Mouse (Mus musculus): Measurements from ENCODE around the gene Irak3. TPM values are rescaled to one million over a fixed set of nuclear protein-coding genes. Genes with fewer than 3 reads are reported as not detected.

Irak3 gene
- polyA plus RNA-seq, 1 experiment from 2014 or later = 1.5 TPM

DNA sequence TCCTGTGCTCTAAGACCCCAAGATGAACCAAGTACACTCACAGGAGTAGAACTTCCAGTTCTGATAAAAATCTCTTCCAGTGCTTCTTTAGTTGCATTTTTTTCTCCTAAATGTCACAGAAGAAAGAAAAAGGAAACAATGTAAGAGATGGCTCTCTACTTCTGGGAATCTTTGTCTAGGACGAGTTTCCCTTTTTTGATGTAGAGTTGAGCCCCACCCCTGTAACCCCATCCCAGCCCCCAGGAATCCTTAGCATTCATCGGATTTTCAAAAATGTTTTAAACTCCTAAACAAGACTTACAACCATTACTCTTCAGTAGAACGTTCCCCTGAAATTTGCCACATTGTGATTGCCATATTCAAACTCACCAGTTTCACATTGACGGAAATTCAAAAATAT lies 31.7 kb downstream of the Irak3 start:
- ATAC-seq (replicated peaks; ENCODE audit: low FRiP score) = no peak
- Histone ChIP-seq H3K9me3 (replicated peaks) (no peaks in the 10 kb centered on the region), H3K9ac (no peak overlapping the region), H3K4me3 (replicated peaks) (no peak overlapping the region), H3K36me3 (no peaks in the 10 kb centered on the region), H3K4me1 (0 out of 2 replicates have a peak, but pooled peaks cover 4% of the 10 kb centered on the region), H3K27ac (no peak overlapping the region), H3K27me3 (no peaks in the 10 kb centered on the region), H3K4me2 (no peak overlapping the region)
- WGBS = 78% methylated on average over 4 of the region's 4 CpGs

DNA sequence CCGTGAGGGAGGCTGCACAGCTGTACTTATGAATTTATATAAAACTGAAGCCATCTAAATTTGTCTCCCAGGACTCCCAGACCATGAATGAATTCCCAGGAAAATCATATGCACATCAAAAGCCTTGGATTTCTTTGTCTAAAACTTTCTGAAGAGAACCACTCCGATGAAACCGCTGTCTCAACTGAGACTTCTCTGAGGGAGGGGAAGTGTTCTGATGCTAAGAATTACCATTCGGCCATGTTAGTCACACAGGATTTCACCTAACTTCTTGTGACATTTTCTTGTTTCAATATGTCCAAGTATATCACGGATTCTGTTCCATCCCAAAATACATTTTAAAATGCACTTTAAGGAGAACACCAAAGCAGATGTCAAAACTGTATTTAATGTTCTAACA lies 32.1 kb downstream of the Irak3 start:
- Histone ChIP-seq H3K4me1 (0 out of 2 replicates have a peak, but pooled peaks cover 4% of the 10 kb centered on the region), H3K9ac (no peak overlapping the region), H3K4me3 (replicated peaks) (no peak overlapping the region), H3K4me2 (no peak overlapping the region), H3K9me3 (replicated peaks) (no peaks in the 10 kb centered on the region), H3K27ac (no peak overlapping the region), H3K36me3 (no peaks in the 10 kb centered on the region), H3K27me3 (no peaks in the 10 kb centered on the region)
- WGBS = 81% methylated on average over 5 of the region's 5 CpGs
- no peak for ATAC-seq (replicated peaks; ENCODE audit: low FRiP score)

DNA sequence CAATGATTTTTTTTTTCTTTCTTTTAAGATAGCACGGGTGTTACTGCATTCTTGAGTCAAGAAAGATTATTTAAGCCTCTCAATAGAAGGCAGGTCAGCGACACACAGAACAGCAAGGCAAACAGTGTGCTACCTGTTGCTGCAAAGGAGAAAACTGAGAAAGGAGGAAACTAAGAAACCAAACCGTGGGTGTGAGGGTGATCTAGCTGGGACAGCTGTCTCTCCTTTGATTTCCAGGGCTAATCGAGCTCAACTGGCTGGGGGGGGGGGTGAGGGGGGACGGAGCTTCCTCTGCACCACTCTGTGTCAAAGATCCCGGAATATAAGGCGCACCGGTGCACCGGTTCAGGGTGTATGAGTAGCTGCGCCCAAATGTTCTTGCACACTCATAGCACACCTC lies 32.9 kb downstream of the Irak3 start:
- 45% methylated on average over 10 of the region's 10 CpGs for WGBS
- Histone ChIP-seq H3K9ac (no peak overlapping the region), H3K36me3 (no peaks in the 10 kb centered on the region)

DNA sequence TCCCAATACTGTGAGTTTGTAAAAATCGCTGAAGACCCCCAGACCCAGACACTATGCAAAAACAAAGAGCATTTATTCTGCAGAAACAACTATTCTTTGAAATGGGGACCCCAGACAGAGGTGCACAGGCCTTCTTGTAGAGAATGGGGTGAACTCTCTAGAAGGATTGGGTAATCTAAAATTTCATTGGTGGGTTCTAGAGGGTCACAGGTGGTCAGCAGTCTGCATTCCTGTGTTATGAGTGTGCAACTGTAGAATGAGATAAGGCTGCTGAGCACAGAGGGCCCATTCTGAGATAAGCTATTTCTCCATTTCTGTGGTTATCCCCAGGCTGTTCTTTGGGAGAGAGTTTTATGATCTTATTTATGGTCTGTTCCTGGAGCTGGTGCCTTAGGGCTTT lies 33.9 kb downstream of the Irak3 start:
- H3K9ac ChIP-seq = no peak overlapping the region
- no peak overlapping the region for H3K4me3 ChIP-seq (replicated peaks)
- no peak overlapping the region for H3K27ac ChIP-seq
- H3K4me2 ChIP-seq = no peak overlapping the region
- ATAC-seq (replicated peaks; ENCODE audit: low FRiP score) = no peak
- 0 out of 2 replicates have a peak, but pooled peaks cover 4% of the 10 kb centered on the region for H3K4me1 ChIP-seq
- no peaks in the 10 kb centered on the region for H3K36me3 ChIP-seq
- no peaks in the 10 kb centered on the region for H3K9me3 ChIP-seq (replicated peaks)
- H3K27me3 ChIP-seq = no peaks in the 10 kb centered on the region
- WGBS = 78% methylated on average over 1 of the region's 1 CpGs

More for the DNA sequence above, 32.9 kb downstream of the Irak3 start:
- H3K4me2 ChIP-seq = no peak overlapping the region
- no peak overlapping the region for H3K27ac ChIP-seq
- H3K4me1 ChIP-seq = 0 out of 2 replicates have a peak, but pooled peaks cover 4% of the 10 kb centered on the region
- no peak overlapping the region for H3K4me3 ChIP-seq (replicated peaks)
- no peak for ATAC-seq (replicated peaks; ENCODE audit: low FRiP score)
- no peaks in the 10 kb centered on the region for H3K27me3 ChIP-seq
- no peaks in the 10 kb centered on the region for H3K9me3 ChIP-seq (replicated peaks)

DNA sequence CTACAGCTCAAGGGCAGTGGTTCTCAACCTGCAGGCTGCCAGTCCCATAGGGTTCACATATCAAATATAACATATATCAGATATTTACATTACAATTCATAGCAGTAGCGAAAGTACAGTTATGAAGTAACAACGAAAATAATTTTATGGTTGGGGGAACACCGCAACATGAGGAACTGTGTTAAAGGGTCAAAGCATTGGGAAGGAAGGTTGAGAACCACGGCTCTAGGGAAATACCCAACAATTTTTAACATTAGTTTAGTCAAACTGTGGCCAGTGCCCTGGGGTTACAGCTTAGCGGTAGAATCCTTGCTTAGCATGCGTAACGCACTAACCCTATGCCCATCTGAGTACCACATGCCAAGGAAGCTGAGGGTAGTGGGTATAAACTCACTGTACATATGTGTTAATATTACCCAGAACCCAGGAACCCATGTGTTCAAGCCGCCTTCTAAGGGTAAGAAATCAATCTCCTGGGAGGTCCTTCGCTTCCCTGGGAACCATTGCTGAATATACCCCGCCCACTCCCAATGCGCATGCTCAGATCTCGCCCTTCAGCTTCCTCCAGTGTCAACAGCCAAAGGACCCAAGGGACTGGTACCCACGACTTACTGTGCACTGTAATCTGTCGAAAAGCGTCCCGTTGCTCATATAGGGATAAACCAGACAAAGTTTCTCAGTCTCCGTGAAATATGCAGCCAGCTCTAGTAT lies 36.0 kb downstream of the Irak3 start:
- Histone ChIP-seq H3K36me3 (no peaks in the 10 kb centered on the region), H3K9me3 (replicated peaks) (no peaks in the 10 kb centered on the region), H3K27me3 (no peaks in the 10 kb centered on the region), H3K9ac (no peak overlapping the region), H3K4me3 (replicated peaks) (no peak overlapping the region), H3K27ac (no peak overlapping the region), H3K4me2 (no peak overlapping the region), H3K4me1 (0 out of 2 replicates have a peak, but pooled peaks cover 4% of the 10 kb centered on the region)
- ATAC-seq (replicated peaks; ENCODE audit: low FRiP score) = no peak
- WGBS = 90% methylated on average over 17 of the region's 17 CpGs

DNA sequence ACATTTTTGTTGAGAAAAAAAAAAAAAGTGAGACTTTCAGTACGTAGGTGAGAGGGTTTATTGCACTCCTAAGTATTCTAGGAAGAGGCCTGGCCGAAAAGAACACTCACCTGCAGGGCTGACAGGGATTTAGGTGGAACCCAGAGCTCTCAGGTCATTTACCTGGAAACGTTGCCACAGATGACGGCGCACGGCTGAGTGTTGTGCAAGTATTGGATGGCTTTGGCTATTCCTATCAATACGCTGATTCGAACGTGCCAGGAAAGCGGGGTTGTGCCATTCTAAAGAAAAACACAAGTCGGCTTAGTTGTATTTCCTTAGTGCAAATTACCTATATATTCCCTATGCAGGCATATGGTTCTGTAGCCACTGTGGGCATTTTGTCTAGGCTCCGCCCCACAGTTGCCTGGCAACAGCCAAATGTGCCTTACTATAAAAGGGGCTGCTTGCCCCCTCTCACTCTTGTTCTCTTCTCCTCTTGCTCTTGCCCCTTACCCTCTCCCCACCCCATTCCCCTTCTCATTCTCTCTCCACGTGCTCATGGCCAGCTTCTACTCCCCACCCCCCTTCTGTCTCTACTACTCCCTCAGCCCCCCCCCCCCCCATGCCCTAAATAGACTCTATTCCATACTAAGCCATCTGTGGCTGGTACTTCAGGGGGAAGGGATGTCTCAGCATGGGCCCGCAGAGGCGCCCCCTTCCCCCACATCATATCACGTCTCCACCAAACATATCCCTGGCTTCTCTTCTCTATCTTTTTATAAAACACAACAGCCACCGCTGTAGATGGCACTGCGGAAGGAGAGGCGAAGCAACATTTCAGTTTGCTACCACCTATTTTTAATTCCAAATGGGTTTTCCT lies 36.8 kb downstream of the Irak3 start:
- Histone ChIP-seq H3K27me3 (no peaks in the 10 kb centered on the region), H3K4me3 (replicated peaks) (no peak overlapping the region), H3K4me1 (0 out of 2 replicates have a peak, but pooled peaks cover 4% of the 10 kb centered on the region), H3K36me3 (no peaks in the 10 kb centered on the region), H3K9ac (no peak overlapping the region), H3K27ac (no peak overlapping the region), H3K9me3 (replicated peaks) (no peaks in the 10 kb centered on the region), H3K4me2 (no peak overlapping the region)
- 88% methylated on average over 19 of the region's 19 CpGs for WGBS
- no peak for ATAC-seq (replicated peaks; ENCODE audit: low FRiP score)

DNA sequence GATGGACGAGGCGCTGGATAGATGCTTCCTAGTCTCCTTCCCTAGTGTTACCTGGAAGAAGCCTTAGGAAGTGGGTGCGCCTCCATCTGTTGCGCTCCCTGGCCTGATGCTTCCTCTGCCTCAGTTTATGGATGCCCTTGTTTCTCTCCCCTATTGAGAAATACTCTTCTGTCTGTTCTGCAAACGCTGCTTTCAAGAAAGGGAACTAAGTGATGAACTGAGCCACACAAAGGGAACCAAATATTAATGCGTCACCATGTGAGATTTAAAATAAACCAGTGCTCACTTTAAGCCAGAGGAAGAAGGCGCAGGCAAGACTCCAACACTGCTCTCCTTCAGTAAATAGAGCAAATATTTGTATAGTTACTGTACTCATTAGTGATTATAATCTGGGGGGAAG lies 38.4 kb downstream of the Irak3 start:
- ATAC-seq (replicated peaks; ENCODE audit: low FRiP score) = no peak
- WGBS = 94% methylated on average over 7 of the region's 7 CpGs
- Histone ChIP-seq H3K9me3 (replicated peaks) (no peaks in the 10 kb centered on the region), H3K27me3 (no peaks in the 10 kb centered on the region), H3K4me3 (replicated peaks) (no peak overlapping the region), H3K4me2 (no peak overlapping the region), H3K4me1 (no peaks in the 10 kb centered on the region), H3K27ac (no peak overlapping the region), H3K36me3 (no peaks in the 10 kb centered on the region), H3K9ac (no peak overlapping the region)

DNA sequence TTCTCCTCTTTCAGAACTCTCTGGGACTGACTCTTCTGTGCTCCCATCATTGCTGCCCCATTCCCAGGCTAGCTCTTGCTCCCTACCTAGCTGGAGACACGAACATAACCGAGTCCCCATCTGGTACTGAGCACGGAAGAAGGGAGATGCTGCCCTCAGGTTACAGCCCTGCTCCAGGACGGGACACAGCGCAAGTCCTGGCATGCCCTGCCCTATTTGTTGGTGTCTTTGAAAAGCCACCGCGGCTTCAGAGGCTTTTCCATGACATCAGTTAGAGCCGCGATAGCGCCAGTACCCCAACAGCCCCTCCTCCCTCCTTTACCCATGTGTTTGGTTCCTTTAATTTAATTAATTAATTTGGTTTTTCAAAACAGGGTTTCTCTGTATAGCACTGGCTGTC lies 39.1 kb downstream of the Irak3 start:
- H3K27me3 ChIP-seq = no peaks in the 10 kb centered on the region
- H3K27ac ChIP-seq = no peak overlapping the region
- no peak for ATAC-seq (replicated peaks; ENCODE audit: low FRiP score)
- no peak overlapping the region for H3K9ac ChIP-seq
- no peaks in the 10 kb centered on the region for H3K36me3 ChIP-seq
- H3K4me2 ChIP-seq = no peak overlapping the region
- WGBS = 87% methylated on average over 10 of the region's 10 CpGs
- H3K9me3 ChIP-seq (replicated peaks) = no peaks in the 10 kb centered on the region
- no peak overlapping the region for H3K4me3 ChIP-seq (replicated peaks)
- H3K4me1 ChIP-seq = no peaks in the 10 kb centered on the region

DNA sequence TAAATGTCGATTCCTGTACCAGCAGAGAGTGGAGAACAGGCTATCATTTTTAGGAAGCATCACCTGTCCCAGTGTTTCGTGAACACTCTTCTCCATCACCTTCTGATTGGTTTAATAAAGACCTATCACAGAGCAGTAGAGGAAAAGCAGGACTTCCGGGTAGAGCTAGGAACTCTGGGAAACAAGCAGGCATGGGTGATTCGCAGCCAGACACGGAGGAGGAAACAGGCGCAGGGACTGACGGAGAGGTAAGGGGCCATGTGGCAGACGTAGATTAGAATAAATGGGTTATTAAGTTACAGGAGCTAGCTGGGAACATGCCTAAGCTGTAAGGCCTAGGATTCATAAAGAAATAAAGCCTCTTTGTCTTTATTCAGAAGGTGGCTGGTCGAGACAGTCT lies 41.4 kb downstream of the Irak3 start:
- H3K4me3 ChIP-seq (replicated peaks) = no peak overlapping the region
- no peak overlapping the region for H3K27ac ChIP-seq
- H3K9ac ChIP-seq = no peak overlapping the region
- ATAC-seq (replicated peaks; ENCODE audit: low FRiP score) = no peak
- no peaks in the 10 kb centered on the region for H3K4me1 ChIP-seq
- no peaks in the 10 kb centered on the region for H3K9me3 ChIP-seq (replicated peaks)
- no peak overlapping the region for H3K4me2 ChIP-seq
- 78% methylated on average over 9 of the region's 9 CpGs for WGBS
- no peaks in the 10 kb centered on the region for H3K27me3 ChIP-seq
- no peaks in the 10 kb centered on the region for H3K36me3 ChIP-seq

DNA sequence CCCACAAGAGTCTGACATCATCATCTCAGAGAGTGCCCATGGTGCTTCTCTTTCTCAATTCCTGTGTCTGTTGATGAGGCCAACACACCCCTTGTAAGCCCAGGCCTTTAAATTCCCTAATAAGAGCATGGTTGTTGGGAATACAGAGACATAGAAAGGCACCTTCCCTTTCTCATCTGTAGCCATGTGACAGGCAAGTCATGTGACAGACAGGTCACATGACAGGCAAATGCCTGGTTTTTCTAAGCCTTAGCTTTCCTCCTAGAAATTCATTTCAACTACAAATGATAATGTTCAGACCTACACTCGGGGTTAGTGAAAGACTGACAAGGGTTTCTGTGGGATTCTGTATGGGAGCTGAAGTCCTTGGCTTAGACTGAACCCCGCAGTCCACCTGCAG lies 48.0 kb downstream of the Irak3 start:
- no peak for ATAC-seq (replicated peaks; ENCODE audit: low FRiP score)
- Histone ChIP-seq H3K9me3 (replicated peaks) (no peaks in the 10 kb centered on the region), H3K4me1 (no peaks in the 10 kb centered on the region), H3K9ac (no peak overlapping the region), H3K27me3 (no peaks in the 10 kb centered on the region), H3K36me3 (no peaks in the 10 kb centered on the region), H3K4me3 (replicated peaks) (no peak overlapping the region), H3K27ac (no peak overlapping the region), H3K4me2 (no peak overlapping the region)
- WGBS = 84% methylated on average over 2 of the region's 2 CpGs

DNA sequence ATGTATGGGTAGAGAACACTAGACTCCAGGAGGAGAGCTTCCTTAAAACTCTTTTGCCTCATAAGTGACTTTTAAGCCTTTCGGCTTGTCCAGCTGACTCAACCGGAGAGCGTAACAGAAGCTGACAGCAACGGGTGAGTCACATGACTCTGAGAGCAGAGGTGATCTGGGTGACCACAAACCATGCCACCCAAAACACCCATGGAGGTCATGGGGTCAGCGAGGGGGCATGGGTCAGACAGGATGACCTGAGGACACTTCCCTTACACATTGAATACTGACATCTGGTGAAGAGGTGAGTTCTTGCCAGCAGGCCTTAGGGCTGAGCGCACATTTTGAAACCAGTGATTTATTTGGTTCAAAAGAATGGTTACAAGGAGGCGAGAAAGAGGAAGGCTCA lies 50.3 kb downstream of the Irak3 start:
- Histone ChIP-seq H3K9ac (no peak overlapping the region), H3K27me3 (no peaks in the 10 kb centered on the region), H3K9me3 (replicated peaks) (no peaks in the 10 kb centered on the region), H3K4me1 (no peaks in the 10 kb centered on the region), H3K4me3 (replicated peaks) (no peak overlapping the region), H3K4me2 (no peak overlapping the region), H3K36me3 (no peaks in the 10 kb centered on the region), H3K27ac (no peak overlapping the region)
- WGBS = 83% methylated on average over 7 of the region's 7 CpGs
- ATAC-seq (replicated peaks; ENCODE audit: low FRiP score) = no peak

DNA sequence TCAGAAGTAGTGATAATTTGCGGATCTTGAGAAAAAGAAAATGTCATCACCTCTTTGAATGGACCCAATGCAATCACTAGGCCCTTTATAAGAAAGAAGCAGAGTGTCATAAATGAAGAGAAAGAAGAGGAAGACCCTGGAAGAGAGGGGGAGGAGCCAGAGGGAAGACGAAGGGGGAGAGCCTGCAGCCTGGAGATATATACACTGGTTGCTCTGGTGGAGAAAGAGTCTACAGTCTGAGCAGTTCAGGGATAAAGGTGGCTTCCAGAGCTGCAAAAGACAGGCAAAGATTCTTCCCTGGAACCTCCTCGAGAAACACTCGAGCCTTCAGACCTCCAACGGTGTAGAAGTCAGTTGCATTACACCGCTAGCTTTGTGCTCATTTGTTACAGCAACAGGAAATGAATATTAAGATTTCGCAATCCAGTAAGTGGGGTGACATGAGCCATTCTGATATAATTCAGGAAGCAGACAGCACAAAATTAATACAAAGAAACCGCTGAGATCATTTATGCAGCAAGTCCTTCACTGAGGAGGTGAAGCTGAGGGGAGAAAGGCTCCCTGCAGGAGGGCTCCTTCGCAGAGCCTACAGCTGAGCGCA lies 60.9 kb downstream of the Irak3 start:
- WGBS = 76% methylated on average over 10 of the region's 10 CpGs
- H3K4me2 ChIP-seq = no peak overlapping the region

More for the DNA sequence above, 60.9 kb downstream of the Irak3 start:
- H3K27ac ChIP-seq = no peak overlapping the region
- H3K4me1 ChIP-seq = no peaks in the 10 kb centered on the region
- H3K9ac ChIP-seq = no peak overlapping the region
- H3K36me3 ChIP-seq = no peaks in the 10 kb centered on the region
- H3K4me3 ChIP-seq (replicated peaks) = no peak overlapping the region
- no peak for ATAC-seq (replicated peaks; ENCODE audit: low FRiP score)
- no peaks in the 10 kb centered on the region for H3K27me3 ChIP-seq
- peaks cover 14% of the 10 kb centered on the region; the same call in 1 of the 2 replicates for H3K9me3 ChIP-seq (replicated peaks)
